In genomic region chr12:8927652-8928051, GRCm38 (mm10) we compare ENCODE assay signal across 19 mouse cellular contexts. TPM values are rescaled to one million over a fixed set of nuclear protein-coding genes. Genes with fewer than 3 reads are reported as not detected.
DNase-seq lines count a peak whose midpoint lies in the region; ATAC-seq and TF ChIP-seq lines count a peak whose summit lies in the region.
"Had no signal": no experiment of that assay in that cellular context is flagged by ENCODE, and none has a peak within 500 bp of the region (broad histone marks: within the 10 kb centered on the region; RNA-seq: fewer than 3 reads in every experiment).

No protein-coding gene starts in this region.

- TF ChIP-seq EP300 in heart, adult 2 months (IDR thresholded peaks at IDR 0.05; ENCODE audit: insufficient read depth, low read depth, low read length): no peak

- TF ChIP-seq CTCF in heart, adult 2 months (IDR thresholded peaks at IDR 0.05): no peak

- 49% methylated on average over 3 of the region's 3 CpGs for WGBS in heart, adult 2 months
- 96% methylated on average over 3 of the region's 3 CpGs for WGBS in heart, embryonic 10.5 days
- WGBS in midbrain, embryonic 11.5 days: 95% methylated on average over 3 of the region's 3 CpGs
- 94% methylated on average over 3 of the region's 3 CpGs for WGBS in midbrain, embryonic 14.5 days

- H3K4me2 ChIP-seq in midbrain, embryonic 11.5 days: no peak overlapping the region
- no peak overlapping the region for H3K4me2 ChIP-seq in midbrain, embryonic 14.5 days (ENCODE audit: low read length)
- H3K4me2 ChIP-seq: embryonic facial prominence, embryonic 15.5 days; forebrain, embryonic 12.5 days; heart, embryonic 12.5 days; hindbrain, embryonic 14.5 days; limb, embryonic 13.5 days; stomach, embryonic 15.5 days had no signal

- H3K9me3 ChIP-seq in heart, embryonic 10.5 days: no peaks in the 10 kb centered on the region
- no peaks in the 10 kb centered on the region for H3K9me3 ChIP-seq in midbrain, embryonic 11.5 days (ENCODE audit: control insufficient read depth, low read length)
- no peaks in the 10 kb centered on the region for H3K9me3 ChIP-seq in midbrain, embryonic 14.5 days (ENCODE audit: control insufficient read depth, low read length)
- H3K9me3 ChIP-seq in megakaryocyte, embryonic 14.5 days: no peaks in the 10 kb centered on the region
- H3K9me3 ChIP-seq: embryonic facial prominence, embryonic 15.5 days; forebrain, embryonic 12.5 days; heart, embryonic 12.5 days; limb, embryonic 13.5 days; stomach, embryonic 15.5 days had no signal

- intact Hi-C loops in heart, adult 2 months (cut with DNase I): no loop called here

- H3K27ac ChIP-seq in heart, adult 2 months: peak overlapping the region; percentile 36
- no peak overlapping the region for H3K27ac ChIP-seq in heart, embryonic 10.5 days
- H3K27ac ChIP-seq in midbrain, embryonic 11.5 days (ENCODE audit: low read depth, low read length): no peak overlapping the region
- no peak overlapping the region for H3K27ac ChIP-seq in midbrain, embryonic 14.5 days (replicated peaks; ENCODE audit: low read depth, low read length)
- H3K27ac ChIP-seq: embryonic facial prominence, embryonic 15.5 days; forebrain, embryonic 12.5 days; hindbrain, embryonic 14.5 days; limb, embryonic 13.5 days; stomach, embryonic 15.5 days had no signal

- no peak overlapping the region for H3K4me3 ChIP-seq in heart, adult 2 months
- no peak overlapping the region for H3K4me3 ChIP-seq in heart, embryonic 10.5 days
- H3K4me3 ChIP-seq in midbrain, embryonic 11.5 days (ENCODE audit: low read depth, low read length): no peak overlapping the region
- no peak overlapping the region for H3K4me3 ChIP-seq in midbrain, embryonic 14.5 days (replicated peaks; ENCODE audit: low read depth, low read length)
- H3K4me3 ChIP-seq in megakaryocyte, embryonic 14.5 days (replicated peaks): peak overlapping the region; percentile 70
- H3K4me3 ChIP-seq: embryonic facial prominence, embryonic 15.5 days; forebrain, embryonic 12.5 days; heart, embryonic 12.5 days; limb, embryonic 13.5 days; stomach, embryonic 15.5 days had no signal

- peaks cover 13% of the 10 kb centered on the region for H3K79me2 ChIP-seq in heart, adult 2 months (replicated peaks; ENCODE audit: control insufficient read depth, insufficient read depth, low read length)

- no peak for ATAC-seq in midbrain, embryonic 11.5 days (ENCODE audit: low FRiP score)
- no peak for ATAC-seq in midbrain, embryonic 14.5 days (ENCODE audit: low FRiP score, low TSS enrichment)
- ATAC-seq in megakaryocyte-erythroid progenitor cell, adult 5-6 weeks (replicated peaks; ENCODE audit: low FRiP score, low TSS enrichment, poor library complexity, severe bottlenecking): no peak

- no peak for DNase-seq in heart, adult 2 months
- DNase-seq in heart, embryonic 10.5 days (ENCODE audit: low spot score): no peak
- DNase-seq in midbrain, embryonic 11.5 days (ENCODE audit: low spot score, missing footprints): peak; percentile 56
- no peak for DNase-seq in midbrain, embryonic 14.5 days
- DNase-seq in adrenal gland, adult 2 months: no peak
- DNase-seq in spleen, adult 12 weeks (ENCODE audit: low spot score): no peak
- DNase-seq: cerebellum, adult 18-20 months; kidney, adult 2 months; kidney, postnatal 36 days; layer of hippocampus, postnatal 36 days; thymus, postnatal 14 days had no signal

- no peak for TF ChIP-seq POLR2A in heart, adult 2 months (IDR thresholded peaks at IDR 0.05; ENCODE audit: insufficient read depth, low read depth, low read length)

- no peak overlapping the region for H3K9ac ChIP-seq in heart, adult 2 months (ENCODE audit: low read depth, low read length)
- H3K9ac ChIP-seq in midbrain, embryonic 11.5 days (ENCODE audit: low read length): no peak overlapping the region
- H3K9ac ChIP-seq in midbrain, embryonic 14.5 days (replicated peaks; ENCODE audit: low read length): no peak overlapping the region
- H3K9ac ChIP-seq: embryonic facial prominence, embryonic 15.5 days; forebrain, embryonic 12.5 days; heart, embryonic 12.5 days; hindbrain, embryonic 14.5 days; limb, embryonic 13.5 days; stomach, embryonic 15.5 days had no signal

- H3K4me1 ChIP-seq in heart, adult 2 months (ENCODE audit: control insufficient read depth, insufficient read depth, low read length): peaks cover 30% of the 10 kb centered on the region
- peaks cover 49% of the 10 kb centered on the region for H3K4me1 ChIP-seq in heart, embryonic 10.5 days
- peaks cover 18% of the 10 kb centered on the region for H3K4me1 ChIP-seq in midbrain, embryonic 11.5 days (ENCODE audit: control insufficient read depth, insufficient read depth, low read length)
- peaks cover 22% of the 10 kb centered on the region for H3K4me1 ChIP-seq in midbrain, embryonic 14.5 days (ENCODE audit: control insufficient read depth, insufficient read depth, low read length)
- H3K4me1 ChIP-seq in megakaryocyte, embryonic 14.5 days: peaks cover 68% of the 10 kb centered on the region

- peaks cover 77% of the 10 kb centered on the region for H3K36me3 ChIP-seq in heart, adult 2 months (ENCODE audit: control insufficient read depth, insufficient read depth, low read length)
- peaks cover 23% of the 10 kb centered on the region for H3K36me3 ChIP-seq in heart, embryonic 10.5 days
- H3K36me3 ChIP-seq in midbrain, embryonic 11.5 days (ENCODE audit: control insufficient read depth, insufficient read depth, low read length): no peaks in the 10 kb centered on the region; the same call in 1 of the 2 replicates
- H3K36me3 ChIP-seq in midbrain, embryonic 14.5 days (ENCODE audit: control insufficient read depth, insufficient read depth, low read length): peaks cover 12% of the 10 kb centered on the region; the same call in 1 of the 2 replicates
- peaks cover 73% of the 10 kb centered on the region for H3K36me3 ChIP-seq in megakaryocyte, embryonic 14.5 days (replicated peaks; ENCODE audit: low read length)
- H3K36me3 ChIP-seq: stomach, embryonic 15.5 days had no signal

- no peaks in the 10 kb centered on the region for H3K27me3 ChIP-seq in heart, adult 2 months (ENCODE audit: control insufficient read depth, insufficient read depth, low read length)
- no peaks in the 10 kb centered on the region for H3K27me3 ChIP-seq in heart, embryonic 10.5 days (ENCODE audit: insufficient read depth, poor library complexity, severe bottlenecking)
- no peaks in the 10 kb centered on the region for H3K27me3 ChIP-seq in midbrain, embryonic 11.5 days (ENCODE audit: control insufficient read depth, insufficient read depth, low read length)
- no peaks in the 10 kb centered on the region for H3K27me3 ChIP-seq in midbrain, embryonic 14.5 days (ENCODE audit: control insufficient read depth, insufficient read depth, low read length)
- no peaks in the 10 kb centered on the region for H3K27me3 ChIP-seq in megakaryocyte, embryonic 14.5 days (replicated peaks)
- H3K27me3 ChIP-seq: embryonic facial prominence, embryonic 15.5 days; forebrain, embryonic 12.5 days; heart, embryonic 12.5 days; limb, embryonic 13.5 days; stomach, embryonic 15.5 days had no signal

RNA-seq across cellular contexts. Expression of gene Laptm4a, which starts 6.2 kb away (rescaled TPM):
- 100 to 1,000 TPM; 366 to 372 TPM for total RNA-seq in heart, adult 2 months (2021)
- polyA plus RNA-seq in heart, adult 2 months (2012; rRNA removed): 314 and 519 TPM in 2 replicates
- polyA plus RNA-seq in heart, embryonic 10.5 days (2016; fragmentation: Nextera tagmentation; extraction: Ambion mirVana): 199 and 219 TPM in 2 replicates
- polyA plus RNA-seq in midbrain, embryonic 11.5 days (2014; fragmentation: Nextera tagmentation; extraction: Ambion mirVana): 171 and 173 TPM in 2 replicates
- polyA plus RNA-seq in midbrain, embryonic 14.5 days (2014; fragmentation: Nextera tagmentation; extraction: Ambion mirVana): 141 and 151 TPM in 2 replicates
- polyA plus RNA-seq in megakaryocyte, embryonic 14.5 days (2012; ENCODE audit: insufficient read depth, low replicate concordance): 10.3 and 34.8 TPM in 2 replicates
- total RNA-seq in adrenal gland, adult 2 months (2021): 100 to 1,000 TPM; 500 to 622 TPM
- polyA plus RNA-seq in adrenal gland, adult 2 months (2012; rRNA removed): 243 and 281 TPM in 2 replicates
- 50.3 and 55.2 TPM in 2 replicates for total RNA-seq in megakaryocyte-erythroid progenitor cell, adult 5-6 weeks (2014; fragmentation: Nextera tagmentation)
- 104 and 135 TPM in 2 replicates for total RNA-seq in megakaryocyte-erythroid progenitor cell, adult 5-6 weeks (2017)

RNA-seq across cellular contexts. Expression of gene Matn3, which starts 20.1 kb away (rescaled TPM):
- not detected for total RNA-seq in heart, adult 2 months (2021)
- polyA plus RNA-seq in heart, adult 2 months (2012; rRNA removed): not detected in 2 replicates
- polyA plus RNA-seq in heart, embryonic 10.5 days (2016; fragmentation: Nextera tagmentation; extraction: Ambion mirVana): 1.7 and 2.5 TPM in 2 replicates
- 1.3 and 1.4 TPM in 2 replicates for polyA plus RNA-seq in midbrain, embryonic 11.5 days (2014; fragmentation: Nextera tagmentation; extraction: Ambion mirVana)
- 0.11 and 0.13 TPM in 2 replicates for polyA plus RNA-seq in midbrain, embryonic 14.5 days (2014; fragmentation: Nextera tagmentation; extraction: Ambion mirVana)
- not detected in 2 replicates for polyA plus RNA-seq in megakaryocyte, embryonic 14.5 days (2012; ENCODE audit: insufficient read depth, low replicate concordance)
- not detected for total RNA-seq in adrenal gland, adult 2 months (2021)
- polyA plus RNA-seq in adrenal gland, adult 2 months (2012; rRNA removed): not detected in 2 replicates
- total RNA-seq in megakaryocyte-erythroid progenitor cell, adult 5-6 weeks (2014; fragmentation: Nextera tagmentation): not detected in 2 replicates
- total RNA-seq in megakaryocyte-erythroid progenitor cell, adult 5-6 weeks (2017): not detected in 2 replicates
- total RNA-seq: layer of hippocampus, postnatal 36 days had no signal
- polyA plus RNA-seq: kidney, adult 2 months had no signal

RNA-seq across cellular contexts. Expression of gene Wdr35, which starts 46.0 kb away (rescaled TPM):
- 1 to 10 TPM; 9.0 to 9.5 TPM for total RNA-seq in heart, adult 2 months (2021)
- polyA plus RNA-seq in heart, adult 2 months (2012; rRNA removed): 3.4 and 5.9 TPM in 2 replicates
- polyA plus RNA-seq in heart, embryonic 10.5 days (2016; fragmentation: Nextera tagmentation; extraction: Ambion mirVana): 14.6 and 15.1 TPM in 2 replicates
- polyA plus RNA-seq in midbrain, embryonic 11.5 days (2014; fragmentation: Nextera tagmentation; extraction: Ambion mirVana): 23.3 and 25.7 TPM in 2 replicates
- 15.2 and 22.2 TPM in 2 replicates for polyA plus RNA-seq in midbrain, embryonic 14.5 days (2014; fragmentation: Nextera tagmentation; extraction: Ambion mirVana)
- 0.08 TPM in 1 of 2 replicates, not detected in the other for polyA plus RNA-seq in megakaryocyte, embryonic 14.5 days (2012; ENCODE audit: insufficient read depth, low replicate concordance)
- total RNA-seq in adrenal gland, adult 2 months (2021): 10 to 100 TPM in 1 of 2 experiments, 1 to 10 TPM in 1; 9.0 to 23.1 TPM
- 0.75 and 1.0 TPM in 2 replicates for polyA plus RNA-seq in adrenal gland, adult 2 months (2012; rRNA removed)
- 5.8 and 6.5 TPM in 2 replicates for total RNA-seq in megakaryocyte-erythroid progenitor cell, adult 5-6 weeks (2014; fragmentation: Nextera tagmentation)
- 5.4 and 7.5 TPM in 2 replicates for total RNA-seq in megakaryocyte-erythroid progenitor cell, adult 5-6 weeks (2017)
